Mouse (Mus musculus) central nervous system, embryonic 18 days (tissue): Measurements from ENCODE around the gene Cklf. TPM values are rescaled to one million over a fixed set of nuclear protein-coding genes. Genes with fewer than 3 reads are reported as not detected.

Experiments used
- polyA plus RNA-seq: library from polyadenylated mRNA; depleted of rRNA; stranded (reverse); fragments of >200 nt; gene quantifications from 2 replicates; pipeline ENCODE4 v1.2.3, GENCODE M21; 2012; rRNA removed

Cklf gene
- 44.5 and 47.3 TPM in 2 replicates for polyA plus RNA-seq

DNA sequence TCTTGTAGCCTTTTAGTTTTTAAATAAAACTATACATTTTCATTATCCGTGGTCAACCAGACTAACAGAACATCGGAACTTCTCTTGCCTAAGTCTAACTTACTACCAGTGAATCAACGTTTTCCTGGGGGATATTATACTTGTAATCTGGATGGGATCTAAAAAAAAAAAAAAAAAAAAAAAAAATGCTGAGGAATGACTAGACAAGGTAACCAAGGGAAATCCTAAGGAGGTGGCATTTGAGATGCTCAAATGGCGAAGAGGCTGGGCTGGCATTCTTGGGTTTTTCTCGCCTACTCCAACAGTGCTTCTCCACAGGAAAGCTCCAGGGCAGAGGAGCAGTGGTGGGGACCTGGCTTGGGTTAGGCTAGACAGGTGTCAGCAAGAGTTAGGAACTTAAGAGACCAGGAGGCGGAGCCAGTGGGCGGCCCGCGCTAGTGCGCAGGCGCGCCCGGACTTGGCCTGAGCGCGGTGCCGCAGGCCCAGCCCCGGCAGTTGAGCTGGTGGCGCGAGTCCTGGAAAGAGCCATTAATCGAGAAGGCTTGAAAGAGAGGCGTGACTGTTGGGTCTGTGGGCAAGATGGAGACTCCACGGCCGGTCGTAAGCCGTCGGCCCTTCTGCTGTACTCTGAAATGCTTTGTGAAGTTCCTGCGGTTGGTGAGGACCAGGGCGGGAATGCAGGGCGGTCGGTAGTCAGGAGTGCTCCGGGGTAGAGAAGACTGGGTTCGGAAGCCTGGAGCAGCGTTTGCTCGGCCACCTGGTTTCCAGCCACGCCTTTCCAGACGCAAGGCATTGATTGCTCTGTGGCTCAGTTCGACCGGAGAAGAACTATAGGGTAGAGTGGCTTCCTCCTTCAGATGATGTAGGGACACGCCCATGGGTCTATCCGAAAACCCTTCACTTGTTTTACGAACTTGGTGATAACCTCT is at the start of gene Cklf:
Cklf (plus strand) TSS at position 423 of the 929 bp plus-strand sequence.

DNA sequence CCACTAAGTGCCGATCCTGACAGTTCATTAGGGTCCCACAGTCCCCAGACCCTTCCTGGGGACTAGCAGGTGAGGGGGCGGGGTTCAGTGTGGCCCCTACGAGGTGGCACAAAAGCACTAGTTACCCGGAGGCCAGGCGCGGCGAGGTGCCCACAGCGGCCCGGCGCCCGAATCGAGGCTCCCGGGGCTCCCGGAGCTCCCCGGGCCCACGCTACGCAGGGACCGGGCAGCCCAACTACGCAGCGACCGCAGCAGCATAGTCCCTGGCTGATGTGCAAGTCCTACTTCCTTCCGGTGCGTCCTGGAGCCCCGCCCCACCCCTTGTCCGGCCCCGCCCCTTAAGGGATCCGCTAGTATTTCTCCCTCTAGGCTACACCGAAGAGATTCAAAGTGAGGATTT is 2.4 kb upstream of the Cklf start, which contains the start of gene Tk2:
Tk2 (minus strand) TSS at position 283 of the 400 bp plus-strand sequence.

DNA sequence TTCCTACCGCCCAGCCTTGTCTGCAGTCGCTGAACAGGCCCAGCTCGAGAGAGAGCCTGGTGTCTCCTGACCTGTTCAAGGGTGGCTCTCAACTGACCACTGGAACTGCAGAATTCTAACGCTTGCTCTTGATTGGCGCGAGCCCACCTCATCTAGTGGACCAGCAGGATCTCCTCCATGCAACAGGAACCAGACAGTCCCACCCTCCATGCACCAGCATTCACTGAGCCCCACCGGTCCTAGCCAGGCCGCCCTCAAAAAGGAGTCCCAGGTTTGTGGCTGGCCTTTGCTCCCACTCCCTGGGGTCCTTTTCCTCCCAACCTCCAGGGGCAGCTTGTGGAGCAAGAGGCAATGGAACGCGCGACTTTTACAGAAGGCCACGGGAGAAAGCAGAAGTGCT is 42.4 kb downstream of the Cklf start, which contains the start of gene Cmtm2a:
Cmtm2a (minus strand) TSS at position 101 of the 400 bp plus-strand sequence.

DNA sequence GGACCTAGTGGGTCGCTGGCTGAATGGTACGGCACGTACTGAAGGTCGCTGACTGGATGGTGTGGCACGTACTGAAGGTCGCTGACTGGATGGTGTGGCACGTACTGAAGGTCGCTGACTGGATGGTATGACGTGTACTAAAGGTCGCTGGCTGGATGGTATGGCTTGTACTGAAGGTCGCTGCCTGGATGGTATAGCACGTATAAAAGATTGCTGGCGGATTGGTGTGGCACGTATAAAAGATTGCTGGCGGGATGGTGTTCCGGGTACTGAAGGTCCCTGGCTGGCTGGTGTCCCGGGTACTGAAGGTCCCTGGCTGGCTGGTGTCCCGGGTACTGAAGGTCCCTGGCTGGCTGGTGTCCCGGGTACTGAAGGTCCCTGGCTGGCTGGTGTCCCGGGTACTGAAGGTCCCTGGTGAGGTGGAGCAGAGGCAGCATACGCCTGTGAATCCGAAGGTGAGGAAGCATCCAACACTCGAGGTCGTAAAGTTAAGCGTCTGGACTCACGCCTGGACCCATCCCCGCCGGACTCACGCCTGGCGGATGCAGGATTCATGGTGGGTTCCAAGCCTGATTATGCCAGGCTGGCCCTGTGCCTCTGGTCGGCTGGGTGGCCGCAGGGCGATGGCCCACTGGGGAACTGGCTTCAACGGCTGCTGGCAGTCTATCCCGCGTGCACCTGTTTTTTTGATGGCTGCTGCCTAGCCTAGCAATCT is 58.9 kb downstream of the Cklf start, which contains the start of the genes Gm45711 and Cmtm1:
Gm45711 (minus strand) TSS at position 641 of the 715 bp plus-strand sequence.
Cmtm1 (minus strand) TSS at position 705 of the 715 bp plus-strand sequence.

Other genes starting within 250 kb of the Cklf start
- gene Cdh5, start 149.2 kb upstream of the Cklf start, polyA plus RNA-seq, result 13.8 and 15.6 TPM in 2 replicates
- gene Bean1, start 80.4 kb upstream of the Cklf start, polyA plus RNA-seq, result 25.1 and 27.4 TPM in 2 replicates
- gene Tk2, start 2.3 kb upstream of the Cklf start, polyA plus RNA-seq, result 43.6 and 44.3 TPM in 2 replicates
- not detected in 2 replicates for gene Cmtm2a, start 42.3 kb downstream of the Cklf start, polyA plus RNA-seq
- gene Gm45711, start 59.2 kb downstream of the Cklf start, polyA plus RNA-seq, result not detected in 2 replicates
- gene Cmtm1, start 59.3 kb downstream of the Cklf start, polyA plus RNA-seq, result 0.10 TPM in 1 of 2 replicates, not detected in the other
- not detected in 2 replicates for gene Gm11020, start 70.7 kb downstream of the Cklf start, polyA plus RNA-seq
- not detected in 2 replicates for gene Cmtm2b, start 71.4 kb downstream of the Cklf start, polyA plus RNA-seq
- 48.1 and 55.4 TPM in 2 replicates for gene Cmtm3, start 88.5 kb downstream of the Cklf start, polyA plus RNA-seq
- gene Cmtm4, start 144.9 kb downstream of the Cklf start, polyA plus RNA-seq, result 24.1 and 24.6 TPM in 2 replicates
- 108 and 110 TPM in 2 replicates for gene Dync1li2, start 192.2 kb downstream of the Cklf start, polyA plus RNA-seq